Mouse (Mus musculus) neural tube, embryonic 10.5 days (tissue): ENCODE data around the gene Adss.

ENCODE experiments used
- DNase-seq: peaks from one replicate; pipeline ENCODE4 v3.0.0-alpha.2; 2017; ENCODE audit warnings: low spot score; ENCODE audit errors: extremely low spot score

Gene Adss

GRCm38 (mm10) chr1:177729043-177730024 is 67.0 kb downstream of the Adss start, which contains the start of gene 1700016C15Rik:
Gene 1700016C15Rik, plus strand, starts transcription at chr1:177729814.
- DNase-seq = no peak

GRCm38 (mm10) chr1:177727883-177728525 is 68.3 kb downstream of the Adss start:
- DNase-seq = no peak

DNA sequence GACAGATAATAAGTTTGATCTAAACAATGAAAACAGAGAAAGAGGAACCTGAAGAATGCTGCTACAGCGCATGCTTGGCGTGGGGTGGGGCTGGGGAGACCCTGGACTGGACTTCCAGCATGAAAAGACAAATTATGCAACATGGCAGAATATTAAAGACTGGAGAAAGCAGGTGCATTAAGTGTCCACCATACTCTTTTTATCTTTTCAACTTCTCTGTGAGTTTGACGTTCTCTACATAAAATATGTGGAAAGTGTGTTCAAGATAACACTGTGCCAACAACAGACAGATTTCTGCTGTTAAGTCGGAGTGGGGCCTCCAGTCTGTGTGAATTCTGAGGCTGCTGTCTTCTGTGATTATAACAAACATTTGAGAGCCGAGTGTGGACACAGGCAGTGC is 69.4 kb downstream of the Adss start:
- no peak for DNase-seq

- no peak for DNase-seq
These were observed 72.5 kb downstream of the Adss start for GRCm38 (mm10) chr1:177723786-177724185.

- DNase-seq = no peak
These were observed 77.3 kb downstream of the Adss start for GRCm38 (mm10) chr1:177719029-177719427.

DNA sequence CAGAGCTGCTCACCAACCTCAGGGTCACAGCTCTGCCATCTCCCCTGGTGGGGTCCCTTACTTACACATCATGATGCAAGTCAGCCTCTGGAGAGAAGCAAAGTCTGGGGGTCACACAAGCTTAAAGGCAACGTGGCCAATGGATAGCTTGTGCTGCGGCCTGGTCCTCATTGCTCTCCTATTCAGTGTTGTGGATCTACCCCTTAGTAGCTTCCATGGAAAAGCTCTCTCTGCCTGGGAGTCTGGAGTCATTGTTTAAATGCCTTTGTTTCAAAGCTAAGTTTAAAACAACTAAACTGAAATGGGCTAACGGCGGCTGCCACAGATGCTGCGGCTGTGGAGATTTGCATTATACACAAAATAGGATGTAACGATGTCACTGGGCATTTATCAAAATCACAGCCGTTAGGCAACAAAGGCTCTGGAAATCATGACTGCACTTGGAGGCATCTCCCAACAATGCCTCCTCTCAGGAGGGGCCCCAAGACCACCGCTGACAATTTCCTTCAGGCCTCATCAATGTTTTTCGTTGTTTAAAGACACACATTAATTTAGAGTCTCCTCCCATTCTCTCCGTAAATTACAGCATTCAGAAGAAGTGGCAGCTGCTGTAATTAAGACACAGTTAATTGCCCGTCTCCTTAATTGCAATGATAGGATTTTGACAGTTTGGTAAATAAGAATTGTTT is 77.8 kb downstream of the Adss start:
- no peak for DNase-seq

GRCm38 (mm10) chr1:177717057-177717835 is 79.1 kb downstream of the Adss start:
- DNase-seq = no peak

DNA sequence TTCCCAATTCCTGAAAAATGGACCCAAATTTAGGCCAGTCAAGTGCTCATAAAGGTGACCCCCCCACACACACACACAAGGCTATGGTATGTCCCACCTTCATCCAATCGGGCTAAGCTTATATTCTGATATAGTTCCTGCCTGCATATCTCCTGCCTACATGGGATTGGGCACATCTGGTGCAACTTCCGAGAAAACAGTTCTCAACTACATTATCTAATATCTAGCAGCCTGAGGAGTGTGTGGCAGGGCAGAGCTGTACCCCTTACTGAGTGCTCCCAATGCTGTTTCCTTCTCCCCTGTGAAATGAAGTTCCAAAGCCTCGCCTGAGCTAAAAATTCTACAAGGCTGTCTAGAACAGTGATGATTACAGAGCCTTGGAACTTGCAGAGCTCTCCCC is 79.9 kb downstream of the Adss start:
- no peak for DNase-seq

DNA sequence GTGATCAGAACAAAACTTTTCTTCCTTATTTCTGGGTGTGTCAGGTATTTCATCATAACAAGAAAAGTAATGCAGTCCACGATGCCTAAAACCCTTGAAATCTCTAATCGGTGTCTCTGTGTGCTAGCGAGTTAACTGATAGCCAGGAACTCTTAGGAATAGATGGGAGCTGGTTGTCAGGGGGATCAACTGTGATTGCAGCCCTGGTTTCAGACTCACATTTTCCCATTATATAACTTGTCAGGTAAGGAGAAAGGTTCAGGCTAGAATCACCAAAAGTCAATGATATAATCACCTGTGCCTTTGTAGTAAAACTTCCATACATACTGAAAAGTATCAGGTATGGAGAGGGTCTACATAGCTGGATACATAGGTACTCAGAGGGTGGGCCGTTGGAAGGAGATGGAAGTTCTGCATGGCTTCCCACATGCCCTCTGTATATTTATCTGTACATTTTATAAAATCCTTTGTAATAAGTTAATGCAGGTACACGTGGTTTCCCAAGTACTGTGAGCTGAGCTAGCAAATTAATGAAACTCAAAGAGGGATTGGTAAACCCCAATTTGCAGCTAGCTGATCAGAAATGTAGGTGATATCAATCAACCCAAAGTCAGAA is 81.8 kb downstream of the Adss start:
- no peak for DNase-seq

GRCm38 (mm10) chr1:177713635-177714396 is 82.5 kb downstream of the Adss start:
- no peak for DNase-seq
